Mouse (Mus musculus): ENCODE measurements around the gene Gm13290. TPM values are rescaled to one million over a fixed set of nuclear protein-coding genes. Genes with fewer than 3 reads are reported as not detected.
A peak's percentile ranks its signal among the peaks of the same experiment; 100 is the strongest.
"Not testable (repeated sequence)": the region's sequence is repeated elsewhere in the genome, so short reads cannot be mapped to it uniquely, and the experiment has no call there.

The Gm13290 gene
- polyA plus RNA-seq (2012; rRNA removed): not detected in 2 replicates

DNA sequence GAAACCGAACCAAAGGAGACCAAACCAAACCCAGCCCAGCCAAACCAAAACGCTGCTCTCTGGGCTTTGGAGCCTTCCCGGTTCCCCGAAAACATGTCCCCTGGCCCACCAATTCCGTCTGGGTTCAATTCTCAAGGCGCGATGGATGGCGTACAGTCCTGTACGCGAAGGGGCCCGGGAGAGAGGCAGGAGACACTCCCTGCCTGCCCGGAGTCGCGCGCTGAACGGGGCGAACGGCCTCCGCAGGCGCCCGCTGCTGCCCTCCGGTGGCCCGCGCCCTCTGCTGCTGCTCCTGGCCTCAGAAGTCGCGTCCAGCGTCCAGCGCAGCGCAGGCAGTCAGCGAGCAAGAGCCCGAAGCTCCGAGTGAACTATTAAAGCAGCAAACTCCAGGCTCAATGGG is at the start of gene Gm13290:
TSS of gene Gm13290 (plus strand) at position 301 of the 400 bp plus-strand sequence.
- not testable (repeated sequence) for H3K27ac ChIP-seq (ENCODE audit: insufficient read depth, low read length); H3K4me1 ChIP-seq (ENCODE audit: control insufficient read depth, insufficient read depth, low read length); H3K4me3 ChIP-seq (ENCODE audit: insufficient read depth, low read length)

DNA sequence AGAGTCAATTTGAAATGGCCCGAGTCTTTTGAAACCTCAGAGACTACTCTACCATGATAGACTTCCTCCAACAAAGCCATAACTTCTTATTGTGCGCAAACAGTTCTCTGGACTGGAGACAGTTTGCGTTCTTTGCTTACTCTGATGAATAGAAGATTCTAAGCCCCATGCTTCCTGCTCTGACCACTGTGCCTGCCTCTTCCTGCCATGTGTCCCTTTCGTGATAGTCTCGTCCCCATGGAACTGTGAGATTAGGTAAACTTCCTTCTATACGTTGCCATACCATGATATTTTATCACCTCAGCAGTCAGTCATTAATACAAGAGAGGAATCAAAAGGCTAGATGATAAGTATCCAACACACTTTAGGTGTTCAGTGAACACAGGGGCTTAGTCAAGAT is 46.9 kb upstream of the Gm13290 start:
- no peaks in the 10 kb centered on the region for H3K4me1 ChIP-seq (ENCODE audit: control insufficient read depth, insufficient read depth, low read length)
- TF ChIP-seq CTCF (IDR thresholded peaks at IDR 0.05; ENCODE audit: extremely low read depth, insufficient read depth, low read length): no peak
- TF ChIP-seq POLR2A (IDR thresholded peaks at IDR 0.05; ENCODE audit: extremely low read depth, insufficient read depth, low read length): no peak
- H3K27ac ChIP-seq (ENCODE audit: insufficient read depth, low read length): no peak overlapping the region
- no peak overlapping the region for H3K4me3 ChIP-seq (ENCODE audit: insufficient read depth, low read length)

DNA sequence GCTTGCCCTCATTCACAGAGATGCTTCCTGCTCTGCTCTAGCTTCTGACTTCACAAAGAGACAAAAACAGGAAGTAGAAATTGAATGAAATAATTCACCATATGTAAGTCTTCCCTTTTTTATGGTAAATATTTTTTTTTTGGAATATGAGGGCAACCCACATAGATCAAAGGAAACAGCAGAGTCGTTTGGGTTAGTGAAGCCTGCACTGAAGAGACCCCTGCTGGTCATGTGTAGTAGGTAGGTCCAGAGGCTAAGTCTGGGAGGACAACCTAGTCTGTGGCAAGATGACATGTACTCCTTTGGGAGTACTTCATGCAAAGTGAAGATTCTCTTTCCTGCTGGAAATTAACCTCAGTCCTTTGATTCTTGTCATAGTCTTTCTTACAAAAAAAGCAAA is 46.3 kb upstream of the Gm13290 start:
- Histone ChIP-seq H3K4me1 (ENCODE audit: control insufficient read depth, insufficient read depth, low read length) (no peaks in the 10 kb centered on the region), H3K27ac (ENCODE audit: insufficient read depth, low read length) (no peak overlapping the region), H3K4me3 (ENCODE audit: insufficient read depth, low read length) (no peak overlapping the region)
- TF ChIP-seq POLR2A (IDR thresholded peaks at IDR 0.05; ENCODE audit: extremely low read depth, insufficient read depth, low read length) (no peak), CTCF (IDR thresholded peaks at IDR 0.05; ENCODE audit: extremely low read depth, insufficient read depth, low read length) (peak; percentile 56)

DNA sequence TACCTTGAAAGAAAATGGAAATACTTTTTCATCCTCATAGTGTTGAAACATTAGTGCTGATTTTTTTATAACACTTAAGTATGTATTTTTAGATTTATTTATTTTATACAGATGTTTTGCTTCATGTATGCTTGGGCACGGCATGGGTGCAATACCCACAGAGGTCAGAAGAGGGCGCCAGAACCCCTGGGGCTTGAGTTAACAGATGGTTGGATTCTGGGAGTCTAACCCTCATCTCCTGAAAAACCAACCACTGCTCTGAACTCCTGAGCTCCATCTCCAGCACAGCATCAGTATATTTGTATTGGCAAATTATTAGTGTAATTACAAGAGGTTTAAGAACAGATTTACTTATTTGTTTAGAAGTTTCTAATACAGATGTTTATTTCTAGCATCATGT is 35.2 kb upstream of the Gm13290 start:
- Histone ChIP-seq H3K4me3 (ENCODE audit: insufficient read depth, low read length) (no peak overlapping the region), H3K4me1 (ENCODE audit: control insufficient read depth, insufficient read depth, low read length) (no peaks in the 10 kb centered on the region), H3K27ac (ENCODE audit: insufficient read depth, low read length) (no peak overlapping the region)
- TF ChIP-seq CTCF (IDR thresholded peaks at IDR 0.05; ENCODE audit: extremely low read depth, insufficient read depth, low read length) (peak; percentile 78), POLR2A (IDR thresholded peaks at IDR 0.05; ENCODE audit: extremely low read depth, insufficient read depth, low read length) (no peak)

DNA sequence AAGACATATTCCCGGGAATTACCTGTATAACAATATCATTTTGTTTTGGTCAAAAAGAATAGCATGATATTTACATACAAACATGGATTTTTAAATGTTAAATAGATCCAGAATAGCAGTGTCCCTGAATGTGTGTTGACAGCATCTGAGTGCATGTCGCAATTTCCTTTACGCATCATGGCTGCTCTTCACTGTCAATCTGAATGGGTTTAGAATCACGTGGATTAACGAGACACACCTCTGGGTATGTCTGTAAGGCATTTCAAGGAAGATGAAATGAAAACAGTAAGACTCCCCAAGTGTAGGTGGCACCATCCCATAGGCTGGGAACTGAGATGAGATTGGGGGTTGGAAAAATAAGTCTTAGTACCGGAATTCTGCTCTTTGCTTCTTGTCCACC is 34.6 kb upstream of the Gm13290 start:
- Histone ChIP-seq H3K4me3 (ENCODE audit: insufficient read depth, low read length) (no peak overlapping the region), H3K4me1 (ENCODE audit: control insufficient read depth, insufficient read depth, low read length) (no peaks in the 10 kb centered on the region), H3K27ac (ENCODE audit: insufficient read depth, low read length) (no peak overlapping the region)
- TF ChIP-seq CTCF (IDR thresholded peaks at IDR 0.05; ENCODE audit: extremely low read depth, insufficient read depth, low read length): no peak
- no peak for TF ChIP-seq POLR2A (IDR thresholded peaks at IDR 0.05; ENCODE audit: extremely low read depth, insufficient read depth, low read length)

DNA sequence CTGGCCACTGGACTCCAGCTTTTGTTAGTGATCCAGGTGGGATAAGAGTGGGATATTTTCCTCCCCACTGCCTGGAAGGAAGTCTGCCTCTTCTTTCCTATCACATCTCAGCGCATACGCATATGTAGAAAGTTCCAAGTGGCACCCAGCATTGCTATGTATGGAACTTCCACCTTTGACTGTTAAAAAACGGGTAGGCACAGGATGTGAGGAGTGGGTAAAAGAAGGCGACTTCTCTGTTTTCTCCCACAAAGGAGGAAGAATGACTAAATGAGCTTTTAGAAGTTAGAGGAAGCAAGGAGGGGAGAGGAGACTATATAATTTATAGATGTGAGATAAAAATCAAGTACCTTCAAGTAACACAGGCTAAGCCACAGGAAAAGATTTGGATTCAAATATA is 32.2 kb upstream of the Gm13290 start:
- TF ChIP-seq CTCF (IDR thresholded peaks at IDR 0.05; ENCODE audit: extremely low read depth, insufficient read depth, low read length): no peak
- TF ChIP-seq POLR2A (IDR thresholded peaks at IDR 0.05; ENCODE audit: extremely low read depth, insufficient read depth, low read length): no peak
- Histone ChIP-seq H3K4me3 (ENCODE audit: insufficient read depth, low read length) (no peak overlapping the region), H3K27ac (ENCODE audit: insufficient read depth, low read length) (no peak overlapping the region), H3K4me1 (ENCODE audit: control insufficient read depth, insufficient read depth, low read length) (no peaks in the 10 kb centered on the region)

DNA sequence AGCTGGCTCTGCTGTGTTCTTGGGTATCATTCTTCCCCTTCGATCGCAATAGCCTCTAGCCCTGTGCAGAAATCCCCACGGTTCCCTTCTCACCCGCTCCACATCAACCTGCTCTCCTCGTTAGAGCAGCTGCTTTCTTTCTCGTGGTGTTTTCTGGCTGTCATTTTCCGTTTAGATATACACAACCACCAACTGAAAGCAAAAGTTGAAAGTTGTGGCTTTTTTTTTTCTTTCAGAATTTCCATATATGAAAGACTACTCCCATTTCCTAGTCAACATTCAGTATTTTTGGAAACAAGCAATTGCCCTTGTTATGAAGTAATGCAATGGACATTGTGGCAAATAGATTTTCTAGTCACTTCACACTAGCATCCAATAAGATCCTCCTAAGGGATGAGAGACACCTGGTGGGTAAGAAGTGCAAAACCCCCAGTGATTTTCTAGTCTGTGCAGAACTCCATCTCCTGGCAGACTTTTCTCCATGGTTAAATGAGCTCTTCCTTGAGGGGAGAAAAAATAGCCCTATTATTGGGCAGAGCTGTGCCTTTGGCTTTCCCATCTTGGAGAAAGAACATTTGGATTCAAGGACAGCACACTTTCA is 30.8 kb upstream of the Gm13290 start:
- no peaks in the 10 kb centered on the region for H3K4me1 ChIP-seq (ENCODE audit: control insufficient read depth, insufficient read depth, low read length)
- H3K4me3 ChIP-seq (ENCODE audit: insufficient read depth, low read length): no peak overlapping the region
- no peak overlapping the region for H3K27ac ChIP-seq (ENCODE audit: insufficient read depth, low read length)
- TF ChIP-seq CTCF (IDR thresholded peaks at IDR 0.05; ENCODE audit: extremely low read depth, insufficient read depth, low read length) (0 out of 2 replicates have a peak, but pooled peaks have one; percentile 4), POLR2A (IDR thresholded peaks at IDR 0.05; ENCODE audit: extremely low read depth, insufficient read depth, low read length) (no peak)

DNA sequence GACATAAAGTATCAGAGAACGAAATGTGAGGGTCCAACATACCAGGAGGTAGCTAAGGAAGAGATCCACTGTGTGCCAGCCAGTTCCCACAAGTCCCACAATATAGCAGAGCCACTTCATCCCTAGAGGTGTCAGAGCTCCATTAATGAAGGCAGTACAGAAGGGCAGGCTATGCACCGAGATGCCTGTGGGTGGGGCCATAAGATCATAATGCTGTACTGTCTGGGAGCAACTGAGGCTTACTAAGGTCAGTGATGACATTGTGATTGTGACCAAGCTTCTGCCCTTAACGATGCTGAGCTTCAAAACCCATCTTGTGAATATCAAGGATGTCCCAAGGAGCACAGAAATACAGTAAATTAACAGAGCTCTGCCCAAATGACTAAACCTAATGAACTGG is 29.4 kb upstream of the Gm13290 start:
- Histone ChIP-seq H3K4me1 (ENCODE audit: control insufficient read depth, insufficient read depth, low read length) (no peaks in the 10 kb centered on the region), H3K4me3 (ENCODE audit: insufficient read depth, low read length) (no peak overlapping the region), H3K27ac (ENCODE audit: insufficient read depth, low read length) (no peak overlapping the region)
- TF ChIP-seq POLR2A (IDR thresholded peaks at IDR 0.05; ENCODE audit: extremely low read depth, insufficient read depth, low read length) (no peak), CTCF (IDR thresholded peaks at IDR 0.05; ENCODE audit: extremely low read depth, insufficient read depth, low read length) (no peak)

DNA sequence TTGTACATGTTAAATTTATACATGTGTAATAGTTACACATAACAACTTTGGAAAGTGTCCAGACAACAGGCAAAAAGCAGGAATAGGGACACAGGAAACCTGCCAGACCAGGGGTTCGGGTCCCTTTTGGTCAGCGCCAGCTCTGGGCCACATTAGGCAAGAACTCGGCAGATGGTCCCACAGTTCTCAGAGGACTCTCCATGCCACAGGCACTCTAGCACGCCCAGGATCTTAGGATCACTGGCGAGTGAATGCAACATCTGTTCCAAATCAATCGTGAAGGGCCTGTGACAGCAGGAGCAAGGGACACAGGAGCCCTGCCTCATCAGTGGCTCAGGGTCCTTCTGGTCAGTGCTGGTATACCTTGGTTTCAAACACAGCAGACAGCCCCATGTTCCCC is 23.7 kb upstream of the Gm13290 start:
- TF ChIP-seq POLR2A (IDR thresholded peaks at IDR 0.05; ENCODE audit: extremely low read depth, insufficient read depth, low read length) (no peak), CTCF (IDR thresholded peaks at IDR 0.05; ENCODE audit: extremely low read depth, insufficient read depth, low read length) (no peak)
- Histone ChIP-seq H3K27ac (ENCODE audit: insufficient read depth, low read length) (no peak overlapping the region), H3K4me1 (ENCODE audit: control insufficient read depth, insufficient read depth, low read length) (no peaks in the 10 kb centered on the region), H3K4me3 (ENCODE audit: insufficient read depth, low read length) (no peak overlapping the region)

DNA sequence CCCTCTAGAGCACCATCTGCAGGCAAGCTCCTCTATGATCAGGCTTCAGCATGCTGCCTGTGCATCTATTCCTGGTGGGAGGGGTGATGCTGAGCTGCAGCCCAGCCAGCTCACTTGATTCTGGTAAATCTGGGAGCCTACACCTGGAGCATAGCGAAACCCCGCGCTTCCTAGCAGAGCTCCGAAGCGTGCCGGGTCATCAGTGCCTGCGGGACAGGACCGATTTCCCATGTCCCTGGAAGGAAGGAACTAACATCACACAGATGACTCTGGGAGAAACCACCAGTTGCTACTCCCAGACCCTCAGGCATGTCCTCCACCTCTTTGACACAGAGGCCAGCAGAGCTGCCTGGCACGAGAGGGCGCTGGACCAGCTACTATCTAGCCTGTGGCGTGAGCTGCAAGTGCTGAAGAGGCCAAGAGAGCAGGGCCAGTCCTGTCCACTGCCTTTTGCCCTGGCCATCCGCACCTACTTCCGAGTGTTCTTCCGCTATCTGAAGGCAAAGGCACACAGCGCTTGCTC is 18.8 kb upstream of the Gm13290 start, which contains the start of gene Gm13271:
TSS of gene Gm13271 (plus strand) at position 51 of the 523 bp plus-strand sequence.
- H3K4me1 ChIP-seq (ENCODE audit: control insufficient read depth, insufficient read depth, low read length); H3K27ac ChIP-seq (ENCODE audit: insufficient read depth, low read length); H3K4me3 ChIP-seq (ENCODE audit: insufficient read depth, low read length): not testable (repeated sequence)

DNA sequence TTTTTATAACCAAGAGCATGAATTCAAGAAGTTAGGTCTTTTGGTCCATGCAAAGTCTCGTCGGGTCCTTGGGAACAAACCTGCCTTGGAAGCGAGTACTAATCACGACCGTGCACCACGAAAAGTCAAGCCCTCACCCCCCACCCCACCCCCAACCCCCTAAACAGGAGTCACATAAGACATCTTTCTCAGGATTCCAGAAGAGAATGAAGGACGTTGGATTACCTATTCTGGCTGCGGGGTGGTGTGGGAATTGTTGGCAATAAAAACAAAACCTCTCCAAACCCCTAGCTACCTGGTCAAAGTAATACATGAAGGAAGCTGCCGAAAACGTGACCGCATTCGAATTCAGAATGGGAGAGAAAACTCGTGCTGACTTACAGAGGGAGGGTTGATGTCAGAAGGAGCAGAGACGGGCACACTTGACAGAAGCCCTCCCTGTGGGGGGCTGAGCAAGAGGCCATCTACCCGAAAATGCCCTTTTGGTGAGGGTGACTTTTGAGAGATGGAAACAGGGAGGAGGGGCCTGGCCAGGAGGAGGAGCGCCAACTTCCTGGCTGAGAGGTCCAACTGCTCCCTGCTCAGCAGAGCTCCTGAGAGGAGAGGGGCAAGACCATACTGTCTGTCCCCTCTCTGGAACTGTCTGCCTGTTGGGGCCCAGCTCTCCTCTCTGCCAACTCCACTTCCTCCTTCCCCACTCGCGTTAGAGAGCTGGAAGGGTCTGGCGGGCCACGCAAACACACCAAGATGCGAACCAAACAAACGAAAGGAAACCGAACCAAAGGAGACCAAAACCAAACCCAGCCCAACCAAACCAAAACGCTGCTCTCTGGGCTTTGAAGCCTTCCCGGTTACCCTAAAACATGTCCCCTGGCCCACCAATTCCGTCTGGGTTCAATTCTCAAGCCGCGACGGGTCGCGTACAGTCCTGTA is 16.8 kb upstream of the Gm13290 start:
- not testable (repeated sequence) for H3K4me1 ChIP-seq (ENCODE audit: control insufficient read depth, insufficient read depth, low read length); H3K27ac ChIP-seq (ENCODE audit: insufficient read depth, low read length)
- peak overlapping the region; percentile 54 for H3K4me3 ChIP-seq (ENCODE audit: insufficient read depth, low read length)

Data from cortical plate, adult 2 months (tissue).